In the genomic region with DNA sequence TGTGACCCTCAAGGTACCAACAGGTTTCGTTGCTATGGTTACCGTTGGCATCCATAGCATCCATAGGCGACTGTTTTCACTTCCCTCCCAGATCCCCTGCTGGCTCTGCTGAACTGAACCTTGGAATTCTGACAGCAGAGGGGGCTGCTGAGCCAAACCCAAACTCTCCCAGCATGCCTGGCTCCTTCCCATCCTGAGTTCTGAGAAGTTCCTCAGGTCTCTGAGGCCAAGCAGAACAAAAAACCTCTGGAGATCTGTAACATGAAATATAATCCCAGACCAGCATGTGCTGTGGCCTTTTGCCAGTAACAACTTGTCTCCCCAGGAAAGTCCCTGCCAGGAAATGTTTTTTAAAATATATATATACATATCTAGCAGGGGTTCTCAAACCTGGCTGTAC, we compare ENCODE assay signal across 9 mouse cellular contexts. TPM values are rescaled to one million over a fixed set of nuclear protein-coding genes. Genes with fewer than 3 reads are reported as not detected.
DNase-seq lines count a peak whose midpoint lies in the region; ATAC-seq and TF ChIP-seq lines count a peak whose summit lies in the region.
"Had no signal": no experiment of that assay in that cellular context is flagged by ENCODE, and none has a peak within 500 bp of the region (broad histone marks: within the 10 kb centered on the region; RNA-seq: fewer than 3 reads in every experiment).

No protein-coding gene starts in this region.

- H3K4me3 ChIP-seq in embryonic fibroblast, embryonic 13.5 days (ENCODE audit: insufficient read depth, low read length), result no peak overlapping the region
- H3K4me3 ChIP-seq: midbrain, embryonic 12.5 days had no signal

- ATAC-seq in CD4-positive, CD25-positive, alpha-beta regulatory T cell, adult 4 months, result peak; percentile 9
- ATAC-seq in activated CD4-positive, CD25-positive, alpha-beta regulatory T cell, adult 4 months, result no peak

- peak; percentile 87 for DNase-seq in ZHBTc4 (ENCODE audit: low read depth, low spot score)
- peak; percentile 32 for DNase-seq in heart, postnatal 25 days (ENCODE audit: low spot score)
- peak; percentile 26 to 39 for DNase-seq in layer of hippocampus, postnatal 14 days (ENCODE audit: low spot score in 2 of 2)
- peak; percentile 84 for DNase-seq in lung, postnatal 10 days
- peak; percentile 37 to 69 for DNase-seq in spleen, adult 18-20 months

- no peaks in the 10 kb centered on the region for H3K4me1 ChIP-seq in embryonic fibroblast, embryonic 13.5 days (ENCODE audit: control insufficient read depth, insufficient read depth, low read length)

- intact Hi-C loops in heart, postnatal 25 days (cut with DNase I), result no loop called here

- H3K27ac ChIP-seq in embryonic fibroblast, embryonic 13.5 days (ENCODE audit: insufficient read depth, low read length), result no peak overlapping the region

- TF ChIP-seq POLR2A in embryonic fibroblast, embryonic 13.5 days (IDR thresholded peaks at IDR 0.05; ENCODE audit: low read depth, low read length), result no peak

- peak; percentile 43; the same call in 1 of the 2 replicates for TF ChIP-seq CTCF in embryonic fibroblast, embryonic 13.5 days (IDR thresholded peaks at IDR 0.05; ENCODE audit: borderline replicate concordance, insufficient read depth, low read length)

RNA-seq across cellular contexts. Expression of gene Clint1, which starts 56.1 kb away (rescaled TPM):
- polyA plus RNA-seq in CD4-positive, CD25-positive, alpha-beta regulatory T cell, adult 4 months (2017; shearing (Covaris generic)), result 10 to 100 TPM; 29.1 to 44.1 TPM
- 106 and 109 TPM in 2 replicates for polyA plus RNA-seq in embryonic fibroblast, embryonic 13.5 days (2011; ENCODE audit: insufficient read length, low read depth, missing spikeins)
- 10 to 100 TPM; 36.0 to 36.4 TPM for total RNA-seq in heart, postnatal 25 days (2021)
- total RNA-seq in layer of hippocampus, postnatal 14 days (2021), result 10 to 100 TPM; 51.1 to 53.1 TPM
- 10 to 100 TPM; 45.4 to 47.0 TPM for polyA plus RNA-seq in activated CD4-positive, CD25-positive, alpha-beta regulatory T cell, adult 4 months (2017; shearing (Covaris generic))

Comparison
In these comparisons a context has a peak if more than half of its experiments do, and no peak if none do; other contexts are left out.
1. DNase-seq: peak in every context shown above with its lines; median percentile 87 in ZHBTc4; 84 in lung, postnatal 10 days; 53 in spleen, adult 18-20 months; 32 in layer of hippocampus, postnatal 14 days; 32 in heart, postnatal 25 days.